Mouse (Mus musculus): ENCODE data around the gene Hspa1a. TPM values are rescaled to one million over a fixed set of nuclear protein-coding genes. Genes with fewer than 3 reads are reported as not detected.
A peak's percentile ranks its signal among the peaks of the same experiment; 100 is the strongest.
"Not testable (repeated sequence)": the region's sequence is repeated elsewhere in the genome, so short reads cannot be mapped to it uniquely, and the experiment has no call there.

The Hspa1a gene
- polyA plus RNA-seq, 1 experiment from 2014 or later, result 4.0 TPM

- Histone ChIP-seq H3K4me1 (ENCODE audit: control insufficient read depth, insufficient read depth, low read length) (peaks cover 8% of the 10 kb centered on the region), H3K27me3 (ENCODE audit: control insufficient read depth, insufficient read depth, low read length) (no peaks in the 10 kb centered on the region), H3K4me3 (ENCODE audit: low read depth, low read length) (peak within 1 kb of the TSS; percentile 92), H3K4me2 (ENCODE audit: low read depth, severe bottlenecking) (peak within 1 kb of the TSS; percentile 81), H3K9ac (ENCODE audit: low read length) (peak within 1 kb of the TSS; percentile 87), H3K36me3 (ENCODE audit: control insufficient read depth, insufficient read depth, low read length) (peaks cover 9% of the 10 kb centered on the region; the same call in 1 of the 2 replicates), H3K9me3 (ENCODE audit: control insufficient read depth, low read length) (no peaks in the 10 kb centered on the region), H3K27ac (replicated peaks; ENCODE audit: low read depth, low read length) (peak within 1 kb of the TSS; percentile 96)
- DNase-seq (ENCODE audit: low spot score), result peak; percentile 91
- under 1% methylated on average over 57 of the region's 58 CpGs for WGBS
- ATAC-seq (ENCODE audit: insufficient number of reproducible peaks, low FRiP score, low TSS enrichment, low read depth), result peak; percentile 93
Observed at GRCm38 (mm10) chr17:34981690-34982180, 9.8 kb upstream of the Hspa1a start, which contains the start of gene Lsm2. TSS of gene Lsm2 (plus strand) at chr17:34981862.

DNA sequence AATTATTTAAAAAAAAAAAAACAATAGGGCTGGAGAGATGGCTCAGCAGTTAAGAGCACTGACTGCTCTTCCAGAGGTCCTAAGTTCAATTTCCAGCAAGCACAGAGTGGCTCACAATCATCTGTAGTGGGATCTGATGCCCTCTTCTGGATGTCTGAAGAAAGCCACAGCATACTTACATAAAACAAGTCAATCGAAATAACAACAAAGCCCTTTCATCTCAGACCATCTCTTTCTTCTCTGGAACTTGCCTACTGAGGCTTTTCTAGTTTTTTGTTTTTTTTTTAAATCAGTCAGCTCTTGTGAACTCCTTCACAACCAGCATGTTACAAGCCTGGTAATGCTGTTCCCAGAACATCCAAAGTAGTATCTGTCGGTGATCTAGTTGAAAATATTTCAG is 8.7 kb upstream of the Hspa1a start:
- 23% methylated on average over 2 of the region's 2 CpGs for WGBS
- H3K4me2 ChIP-seq (ENCODE audit: low read depth, severe bottlenecking), result peak overlapping the region; percentile 81
- H3K4me3 ChIP-seq (ENCODE audit: low read depth, low read length), result peak overlapping the region; percentile 92
- H3K4me1 ChIP-seq (ENCODE audit: control insufficient read depth, insufficient read depth, low read length), result peaks cover 8% of the 10 kb centered on the region
- no peak overlapping the region for H3K27ac ChIP-seq (replicated peaks; ENCODE audit: low read depth, low read length)
- H3K36me3 ChIP-seq (ENCODE audit: control insufficient read depth, insufficient read depth, low read length), result peaks cover 1% of the 10 kb centered on the region; the same call in 1 of the 2 replicates
- DNase-seq (ENCODE audit: low spot score), result no peak
- H3K27me3 ChIP-seq (ENCODE audit: control insufficient read depth, insufficient read depth, low read length), result no peaks in the 10 kb centered on the region
- H3K9ac ChIP-seq (ENCODE audit: low read length), result no peak overlapping the region
- no peak for ATAC-seq (ENCODE audit: insufficient number of reproducible peaks, low FRiP score, low TSS enrichment, low read depth)
- H3K9me3 ChIP-seq (ENCODE audit: control insufficient read depth, low read length), result no peaks in the 10 kb centered on the region

GRCm38 (mm10) chr17:34979631-34980030 is 7.7 kb upstream of the Hspa1a start:
- Histone ChIP-seq H3K27me3 (ENCODE audit: control insufficient read depth, insufficient read depth, low read length) (no peaks in the 10 kb centered on the region), H3K9ac (ENCODE audit: low read length) (no peak overlapping the region), H3K27ac (replicated peaks; ENCODE audit: low read depth, low read length) (no peak overlapping the region), H3K4me2 (ENCODE audit: low read depth, severe bottlenecking) (no peak overlapping the region), H3K36me3 (ENCODE audit: control insufficient read depth, insufficient read depth, low read length) (no peaks in the 10 kb centered on the region), H3K4me3 (ENCODE audit: low read depth, low read length) (no peak overlapping the region), H3K4me1 (ENCODE audit: control insufficient read depth, insufficient read depth, low read length) (peaks cover 8% of the 10 kb centered on the region), H3K9me3 (ENCODE audit: control insufficient read depth, low read length) (no peaks in the 10 kb centered on the region)
- DNase-seq (ENCODE audit: low spot score) (no peak), ATAC-seq (ENCODE audit: insufficient number of reproducible peaks, low FRiP score, low TSS enrichment, low read depth) (no peak)
- WGBS, result 89% methylated on average over 4 of the region's 4 CpGs

- Histone ChIP-seq H3K9me3 (ENCODE audit: control insufficient read depth, low read length) (no peaks in the 10 kb centered on the region), H3K4me2 (ENCODE audit: low read depth, severe bottlenecking) (no peak overlapping the region), H3K4me3 (ENCODE audit: low read depth, low read length) (no peak overlapping the region), H3K27me3 (ENCODE audit: control insufficient read depth, insufficient read depth, low read length) (no peaks in the 10 kb centered on the region), H3K36me3 (ENCODE audit: control insufficient read depth, insufficient read depth, low read length) (no peaks in the 10 kb centered on the region), H3K4me1 (ENCODE audit: control insufficient read depth, insufficient read depth, low read length) (peaks cover 8% of the 10 kb centered on the region), H3K9ac (ENCODE audit: low read length) (no peak overlapping the region), H3K27ac (replicated peaks; ENCODE audit: low read depth, low read length) (no peak overlapping the region)
- DNase-seq (ENCODE audit: low spot score), result no peak
- WGBS, result 89% methylated on average over 27 of the region's 27 CpGs
- no peak for ATAC-seq (ENCODE audit: insufficient number of reproducible peaks, low FRiP score, low TSS enrichment, low read depth)
Observed at GRCm38 (mm10) chr17:34978239-34978638, 6.3 kb upstream of the Hspa1a start.

- H3K4me3 ChIP-seq (ENCODE audit: low read depth, low read length), result no peak overlapping the region
- H3K9ac ChIP-seq (ENCODE audit: low read length), result no peak overlapping the region
- H3K27ac ChIP-seq (replicated peaks; ENCODE audit: low read depth, low read length), result no peak overlapping the region
- H3K36me3 ChIP-seq (ENCODE audit: control insufficient read depth, insufficient read depth, low read length), result no peaks in the 10 kb centered on the region
- 95% methylated on average over 20 of the region's 20 CpGs for WGBS
- DNase-seq (ENCODE audit: low spot score), result no peak
- no peak overlapping the region for H3K4me2 ChIP-seq (ENCODE audit: low read depth, severe bottlenecking)
- no peaks in the 10 kb centered on the region for H3K9me3 ChIP-seq (ENCODE audit: control insufficient read depth, low read length)
- ATAC-seq (ENCODE audit: insufficient number of reproducible peaks, low FRiP score, low TSS enrichment, low read depth), result no peak
- peaks cover 2% of the 10 kb centered on the region; the same call in 1 of the 2 replicates for H3K4me1 ChIP-seq (ENCODE audit: control insufficient read depth, insufficient read depth, low read length)
- no peaks in the 10 kb centered on the region for H3K27me3 ChIP-seq (ENCODE audit: control insufficient read depth, insufficient read depth, low read length)
Observed at GRCm38 (mm10) chr17:34977000-34977399, 5.0 kb upstream of the Hspa1a start.

DNA sequence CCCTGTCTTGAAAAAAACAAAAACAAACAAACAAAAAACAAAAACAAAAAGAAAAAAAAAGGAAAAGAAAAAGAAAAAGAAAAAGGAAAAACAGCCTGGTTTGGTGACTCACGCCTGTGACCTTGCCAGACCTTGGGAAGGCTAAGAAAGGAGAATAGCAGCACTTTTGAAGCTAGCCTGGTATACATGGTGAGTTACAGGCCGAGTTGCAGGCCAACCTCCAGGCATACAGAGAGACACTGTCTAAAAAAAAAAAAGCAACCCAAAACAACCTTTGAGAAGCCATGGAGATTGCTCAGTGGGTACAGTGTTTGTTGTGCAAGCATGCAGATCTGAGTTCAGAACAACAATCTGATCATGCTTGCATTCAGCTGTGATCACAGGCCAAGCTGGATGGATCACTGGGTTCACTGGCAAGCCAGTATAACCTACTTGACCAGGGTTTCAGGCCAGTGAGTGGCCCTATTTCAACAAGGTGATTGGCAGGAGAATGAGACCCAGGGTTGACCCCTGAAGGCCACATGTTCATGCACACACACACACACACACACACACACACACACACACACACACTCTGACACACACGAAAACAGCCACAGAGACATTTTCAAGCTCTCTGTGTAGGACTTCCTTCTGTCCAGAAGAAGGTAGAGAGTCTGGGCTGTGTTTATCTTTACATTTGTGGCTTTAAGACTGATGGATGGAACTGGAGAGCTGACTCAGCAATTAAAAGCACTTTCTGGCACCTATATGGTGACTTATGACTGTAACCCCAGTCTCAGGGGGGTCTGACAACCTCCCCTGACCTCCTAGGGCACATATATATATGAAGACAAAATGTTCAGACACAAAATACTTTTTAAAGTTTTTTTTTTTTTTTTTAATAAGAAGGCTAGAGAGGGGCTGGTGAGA is 3.9 kb upstream of the Hspa1a start:
- Histone ChIP-seq H3K4me3 (ENCODE audit: low read depth, low read length) (no peak overlapping the region), H3K27me3 (ENCODE audit: control insufficient read depth, insufficient read depth, low read length) (no peaks in the 10 kb centered on the region), H3K27ac (replicated peaks; ENCODE audit: low read depth, low read length) (no peak overlapping the region), H3K9me3 (ENCODE audit: control insufficient read depth, low read length) (no peaks in the 10 kb centered on the region), H3K9ac (ENCODE audit: low read length) (no peak overlapping the region), H3K4me1 (ENCODE audit: control insufficient read depth, insufficient read depth, low read length) (peaks cover under 1% of the 10 kb centered on the region; the same call in 1 of the 2 replicates), H3K4me2 (ENCODE audit: low read depth, severe bottlenecking) (no peak overlapping the region), H3K36me3 (ENCODE audit: control insufficient read depth, insufficient read depth, low read length) (no peaks in the 10 kb centered on the region)
- WGBS, result 75% methylated on average over 3 of the region's 3 CpGs
- no peak for ATAC-seq (ENCODE audit: insufficient number of reproducible peaks, low FRiP score, low TSS enrichment, low read depth)
- DNase-seq (ENCODE audit: low spot score), result no peak

GRCm38 (mm10) chr17:34971694-34972068 is 275 bp downstream of the Hspa1a start:
- H3K9ac ChIP-seq (ENCODE audit: low read length); H3K9me3 ChIP-seq (ENCODE audit: control insufficient read depth, low read length); H3K36me3 ChIP-seq (ENCODE audit: control insufficient read depth, insufficient read depth, low read length); DNase-seq (ENCODE audit: low spot score); H3K27ac ChIP-seq (replicated peaks; ENCODE audit: low read depth, low read length); H3K4me1 ChIP-seq (ENCODE audit: control insufficient read depth, insufficient read depth, low read length): not testable (repeated sequence)
- peak; percentile 59 for ATAC-seq (ENCODE audit: insufficient number of reproducible peaks, low FRiP score, low TSS enrichment, low read depth)
- peak overlapping the region; percentile 59 for H3K4me2 ChIP-seq (ENCODE audit: low read depth, severe bottlenecking)
- peak overlapping the region; percentile 20; the same call in 1 of the 2 replicates for H3K4me3 ChIP-seq (ENCODE audit: low read depth, low read length)
- peaks cover 22% of the 10 kb centered on the region for H3K27me3 ChIP-seq (ENCODE audit: control insufficient read depth, insufficient read depth, low read length)
- 6% methylated on average over 19 of the region's 43 CpGs for WGBS

- not testable (repeated sequence) for H3K4me3 ChIP-seq (ENCODE audit: low read depth, low read length); H3K9ac ChIP-seq (ENCODE audit: low read length); DNase-seq (ENCODE audit: low spot score); ATAC-seq (ENCODE audit: insufficient number of reproducible peaks, low FRiP score, low TSS enrichment, low read depth); H3K9me3 ChIP-seq (ENCODE audit: control insufficient read depth, low read length); H3K27ac ChIP-seq (replicated peaks; ENCODE audit: low read depth, low read length); H3K4me2 ChIP-seq (ENCODE audit: low read depth, severe bottlenecking); H3K36me3 ChIP-seq (ENCODE audit: control insufficient read depth, insufficient read depth, low read length); H3K4me1 ChIP-seq (ENCODE audit: control insufficient read depth, insufficient read depth, low read length)
- H3K27me3 ChIP-seq (ENCODE audit: control insufficient read depth, insufficient read depth, low read length), result peaks cover 22% of the 10 kb centered on the region
- 41% methylated on average over 17 of the region's 37 CpGs for WGBS
Observed at GRCm38 (mm10) chr17:34970850-34971249, 1.1 kb downstream of the Hspa1a start.

Measured in limb, embryonic 11.5 days (tissue).